Mouse (Mus musculus) embryonic facial prominence, embryonic 14.5 days (tissue): ENCODE results near the gene Dhrs13. TPM values are rescaled to one million over a fixed set of nuclear protein-coding genes. Genes with fewer than 3 reads are reported as not detected.

Source experiments
- microRNA counts: library from miRNA; unstranded; fragments of <30 nt; microRNA quantifications from one replicate; lab custom pipeline; 2017
- microRNA-seq: library from miRNA; unstranded; fragments of <30 nt; microRNA quantifications from one replicate; pipeline ENCODE4, GENCODE M21; 2016; ENCODE audit warnings: borderline number of aligned reads
- polyA plus RNA-seq: library from polyadenylated mRNA; unstranded; fragments of >200 nt; fragmentation: Nextera tagmentation; extraction: Ambion mirVana; gene quantifications from 2 replicates; pipeline ENCODE4 v1.2.1, GENCODE M21; 2014

The Dhrs13 gene
- polyA plus RNA-seq, 1 experiment from 2014 or later = 19.1 TPM

MicroRNAs within 50 kb of the gene (microRNA counts, 519-probe panel; counts per million panel counts)
- microRNA mmu-miR-144 (lab: Ali Mortazavi, UCI) (3,545 counts per million, percentile 82 among the panel's probes with 10 or more counts), microRNA mmu-miR-451 (lab: Ali Mortazavi, UCI) (2,993 counts per million, percentile 69 among the panel's probes with 10 or more counts)

Small RNA genes within 50 kb of the gene (microRNA-seq; reads per million reads assigned to microRNA genes)
- 108 reads per million, percentile 52 among the genes with 10 or more reads in this experiment for gene Mir144
- not detected for gene Mir451a
- not detected for gene Mir451b

Other genes with a start within 250 kb of the Dhrs13 start
- gene Gm10277, start 244.5 kb upstream of the Dhrs13 start, polyA plus RNA-seq = 0.26 and 0.46 TPM in 2 replicates
- 1.5 and 1.8 TPM in 2 replicates for gene Pipox, start 138.2 kb upstream of the Dhrs13 start, polyA plus RNA-seq
- 1.4 and 1.8 TPM in 2 replicates for gene Sez6, start 101.5 kb upstream of the Dhrs13 start, polyA plus RNA-seq
- gene Phf12, start 49.5 kb upstream of the Dhrs13 start, polyA plus RNA-seq = 15.0 and 17.0 TPM in 2 replicates
- 59.9 and 61.0 TPM in 2 replicates for gene Flot2, start 5.7 kb downstream of the Dhrs13 start, polyA plus RNA-seq
- 30.9 and 32.4 TPM in 2 replicates for gene Eral1, start 48.1 kb downstream of the Dhrs13 start, polyA plus RNA-seq
- 15.9 and 16.3 TPM in 2 replicates for gene Fam222b, start 62.4 kb downstream of the Dhrs13 start, polyA plus RNA-seq
- 52.4 and 60.8 TPM in 2 replicates for gene Traf4, start 133.3 kb downstream of the Dhrs13 start, polyA plus RNA-seq
- 10.8 and 12.6 TPM in 2 replicates for gene Nek8, start 144.4 kb downstream of the Dhrs13 start, polyA plus RNA-seq
- gene Tlcd1, start 144.4 kb downstream of the Dhrs13 start, polyA plus RNA-seq = 22.2 and 23.8 TPM in 2 replicates
- 1,626 and 1,746 TPM in 2 replicates for gene Rpl23a, start 151.3 kb downstream of the Dhrs13 start, polyA plus RNA-seq
- gene Rab34, start 156.2 kb downstream of the Dhrs13 start, polyA plus RNA-seq = 136 and 156 TPM in 2 replicates
- 2.4 and 2.7 TPM in 2 replicates for gene Proca1, start 161.1 kb downstream of the Dhrs13 start, polyA plus RNA-seq
- gene Sdf2, start 213.5 kb downstream of the Dhrs13 start, polyA plus RNA-seq = 93.1 and 103 TPM in 2 replicates
- 26.6 and 28.7 TPM in 2 replicates for gene Supt6, start 213.7 kb downstream of the Dhrs13 start, polyA plus RNA-seq
- gene 2610507B11Rik, start 229.5 kb downstream of the Dhrs13 start, polyA plus RNA-seq = 73.6 and 78.9 TPM in 2 replicates